Mouse (Mus musculus) right cerebral cortex, postnatal 10 days (tissue): ENCODE measurements around the gene Tmbim4.
"Not testable (repeated sequence)": the region's sequence is repeated elsewhere in the genome, so short reads cannot be mapped to it uniquely, and the experiment has no call there.

Experiments
- DNase-seq, 2 experiments: peaks; one replicate each; pipeline ENCODE4 v3.0.0; 2021; ENCODE audit warnings: low spot score in 2 of 2

The Tmbim4 gene

GRCm38 (mm10) chr10:120197061-120197835, 4.1 kb upstream of the Tmbim4 start:
- DNase-seq: no peak

DNA sequence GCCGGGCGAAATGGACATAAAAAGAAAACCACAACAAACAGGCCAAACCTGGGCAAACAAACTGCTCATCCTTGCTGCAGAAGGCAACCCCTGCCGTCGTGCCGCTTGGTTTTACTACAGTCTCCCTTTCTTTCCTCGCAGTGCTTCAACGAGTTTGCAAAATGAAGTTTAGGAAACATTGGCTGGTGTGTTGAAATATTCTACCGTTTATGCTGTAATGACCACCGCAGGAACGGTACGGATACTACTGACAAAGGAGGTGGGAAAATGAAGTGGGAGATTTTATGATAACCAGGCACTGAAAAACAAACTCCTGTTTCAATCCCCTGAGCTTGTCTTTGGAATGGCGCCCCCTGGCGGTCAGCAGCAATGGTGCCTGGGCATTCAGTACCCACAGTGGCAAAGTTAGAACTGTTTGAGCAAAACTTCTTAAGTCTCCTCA, 592 bp downstream of the Tmbim4 start, which contains the start of gene Irak3:
Irak3 (minus strand) TSS at position 170 of the 442 bp plus-strand sequence.
- DNase-seq: peak; percentile 75 to 88

- no peak for DNase-seq
Measured at GRCm38 (mm10) chr10:120202467-120203250, 1.3 kb downstream of the Tmbim4 start.

DNA sequence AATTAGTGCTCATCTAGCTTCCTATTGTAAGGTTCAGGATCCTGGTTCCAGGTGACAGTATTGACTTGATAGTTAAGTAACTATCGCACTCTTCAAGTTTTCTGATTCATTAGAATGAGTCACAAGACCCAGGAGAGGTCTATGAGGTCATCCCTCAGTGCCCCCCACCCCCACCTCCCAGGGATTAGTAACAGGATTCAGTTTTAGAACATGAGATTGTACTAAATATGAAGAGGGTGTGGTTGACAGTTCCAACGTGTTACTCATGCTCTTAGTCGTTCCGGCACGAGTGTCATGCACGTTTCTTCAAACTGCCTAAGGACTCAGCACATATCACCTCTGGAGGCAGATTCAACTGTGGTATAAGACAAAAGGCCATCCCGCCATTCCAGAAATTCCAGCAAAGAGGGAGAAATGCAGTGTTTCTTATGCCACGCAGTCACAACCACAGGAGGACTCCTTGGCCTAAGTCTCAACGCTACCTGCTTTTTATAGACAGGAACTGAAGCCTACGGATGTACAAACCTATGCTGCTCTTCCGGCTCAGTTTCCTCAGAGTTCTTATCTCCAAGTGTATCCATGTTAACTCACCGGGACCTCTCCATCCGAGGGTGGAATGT, 3.3 kb downstream of the Tmbim4 start:
- no peak for DNase-seq

DNA sequence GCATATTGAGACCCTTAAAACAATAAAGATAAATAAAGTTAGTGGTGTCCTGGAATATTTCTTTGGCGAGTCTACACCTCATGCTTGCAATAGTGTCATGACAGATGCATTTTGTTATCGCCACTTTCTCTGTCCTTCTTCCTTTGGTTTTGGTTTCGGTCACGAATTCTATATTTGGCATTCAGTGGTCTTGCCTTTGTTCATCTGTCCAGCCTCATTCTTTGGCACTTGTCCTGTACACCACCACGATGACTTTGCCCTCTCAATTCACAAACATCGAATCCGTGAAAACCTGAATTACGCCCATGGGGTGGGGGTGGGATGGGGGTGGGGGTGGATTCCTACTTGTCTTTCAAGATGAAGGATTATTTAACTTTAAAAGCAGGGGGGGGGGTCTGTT, 6.6 kb downstream of the Tmbim4 start:
- no peak for DNase-seq

DNA sequence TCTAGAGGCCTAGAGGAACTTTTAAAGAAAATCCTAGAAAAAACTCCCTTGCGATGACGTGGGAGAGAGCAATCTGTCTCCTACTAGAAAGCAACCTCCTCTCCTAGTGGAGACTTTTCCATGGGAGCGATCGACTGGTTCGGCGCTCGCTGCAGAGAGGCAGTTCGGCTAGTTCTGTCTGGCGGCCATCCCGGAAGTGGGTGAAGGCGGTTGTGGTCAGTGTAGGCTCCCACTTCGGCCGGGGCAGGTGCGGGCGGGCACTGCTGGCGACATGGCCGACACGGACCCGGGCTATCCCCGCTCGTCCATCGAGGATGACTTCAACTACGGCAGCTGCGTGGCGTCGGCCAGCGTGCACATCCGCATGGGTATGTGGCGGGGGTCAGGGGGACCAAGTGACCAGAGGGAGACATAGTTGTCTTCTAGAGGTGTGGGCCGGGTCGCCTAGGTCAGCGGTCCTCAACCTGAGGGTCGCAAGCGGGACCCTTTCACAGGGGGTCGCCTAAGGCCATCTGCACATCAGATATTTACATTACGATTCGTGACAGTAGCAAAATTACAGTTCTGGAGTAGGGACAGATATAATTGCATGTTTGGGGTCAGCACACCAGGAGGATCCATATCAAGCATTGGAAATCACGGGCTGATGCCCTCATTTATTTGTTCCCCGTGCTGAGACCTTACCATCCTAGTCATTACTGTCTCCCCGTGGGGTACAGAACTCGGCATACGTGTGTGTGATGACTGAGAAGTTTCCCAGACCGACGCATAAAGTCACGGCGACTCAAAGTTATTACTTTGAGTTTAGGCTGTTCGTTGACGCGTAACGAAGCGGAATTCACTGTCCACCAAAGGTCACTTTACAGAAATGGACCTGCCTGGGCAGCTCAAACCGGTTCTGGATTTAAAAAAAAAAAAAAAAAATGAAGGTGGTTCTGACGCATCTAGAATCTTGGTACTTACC, 7.5 kb downstream of the Tmbim4 start:
- DNase-seq: peak; percentile 95

- no peak for DNase-seq
Measured at GRCm38 (mm10) chr10:120209539-120209925, 8.1 kb downstream of the Tmbim4 start.

DNA sequence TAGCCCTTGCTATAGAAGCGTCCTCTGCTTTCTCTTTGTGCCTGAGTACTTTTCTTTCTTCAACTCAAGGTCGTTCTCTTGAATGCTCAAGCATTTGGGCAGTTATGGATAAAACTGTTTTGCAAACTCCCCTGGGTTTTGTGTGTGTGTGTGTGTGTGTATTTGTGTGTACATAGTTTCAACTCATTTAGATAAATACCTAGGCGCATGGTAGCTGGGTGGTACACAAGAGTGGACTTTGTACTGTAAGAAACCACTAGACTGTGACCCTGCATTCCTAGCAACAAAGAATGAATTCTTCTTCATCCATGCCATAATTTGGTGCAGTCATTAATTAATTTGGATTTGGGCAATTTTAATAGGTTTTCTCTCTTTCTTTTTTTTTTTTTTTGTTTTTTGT, 8.7 kb downstream of the Tmbim4 start:
- no peak for DNase-seq

- not testable (repeated sequence) for DNase-seq
Measured at GRCm38 (mm10) chr10:120217099-120217498, 15.7 kb downstream of the Tmbim4 start.

DNA sequence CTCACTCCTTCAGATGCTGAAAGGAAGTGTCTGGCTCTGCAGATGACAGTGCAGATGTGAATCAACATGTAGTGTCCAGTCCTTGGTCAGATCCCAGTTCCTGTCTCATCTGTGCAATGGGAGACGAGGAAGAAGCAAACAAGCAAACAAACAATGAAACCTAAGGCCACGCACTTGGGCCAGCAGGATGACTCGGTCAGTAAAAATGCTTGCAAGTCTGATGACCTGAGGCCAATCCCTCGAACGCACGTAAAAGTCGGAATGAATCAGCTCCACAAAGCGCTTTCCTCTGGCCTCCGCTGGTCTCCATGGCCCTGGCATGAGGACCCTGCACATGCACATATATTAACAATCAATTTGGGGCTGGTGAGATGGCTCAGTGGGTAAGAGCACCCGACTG, 17.6 kb downstream of the Tmbim4 start:
- no peak for DNase-seq

GRCm38 (mm10) chr10:120219578-120220359, 18.4 kb downstream of the Tmbim4 start:
- DNase-seq: no peak

GRCm38 (mm10) chr10:120220776-120221175, 19.4 kb downstream of the Tmbim4 start:
- DNase-seq: no peak

- DNase-seq: peak; percentile 89 to 90
Measured at GRCm38 (mm10) chr10:120226871-120227661, 25.7 kb downstream of the Tmbim4 start, which contains the start of gene Llph. Gene Llph, plus strand, starts transcription at chr10:120227070.

DNA sequence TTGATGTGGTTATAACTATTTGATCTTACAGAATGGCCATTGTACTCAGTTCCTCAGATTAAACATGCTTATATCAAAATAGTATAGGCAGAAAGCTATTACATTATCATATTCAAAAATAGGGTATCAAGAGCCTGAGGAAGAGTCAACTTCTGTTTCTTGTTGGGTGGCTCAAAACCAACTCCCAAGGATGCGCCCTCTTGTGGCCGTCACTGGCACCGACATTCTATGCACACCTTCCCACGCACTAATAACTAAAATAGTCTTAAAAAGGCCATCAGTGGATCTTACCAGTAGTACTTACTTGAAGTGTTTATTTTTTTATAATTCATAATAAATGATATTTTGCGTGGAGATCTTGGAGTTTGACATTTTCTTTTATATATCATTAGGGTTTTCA, 30.3 kb downstream of the Tmbim4 start:
- peak in 1 of 2 experiments; percentile 63 for DNase-seq

DNA sequence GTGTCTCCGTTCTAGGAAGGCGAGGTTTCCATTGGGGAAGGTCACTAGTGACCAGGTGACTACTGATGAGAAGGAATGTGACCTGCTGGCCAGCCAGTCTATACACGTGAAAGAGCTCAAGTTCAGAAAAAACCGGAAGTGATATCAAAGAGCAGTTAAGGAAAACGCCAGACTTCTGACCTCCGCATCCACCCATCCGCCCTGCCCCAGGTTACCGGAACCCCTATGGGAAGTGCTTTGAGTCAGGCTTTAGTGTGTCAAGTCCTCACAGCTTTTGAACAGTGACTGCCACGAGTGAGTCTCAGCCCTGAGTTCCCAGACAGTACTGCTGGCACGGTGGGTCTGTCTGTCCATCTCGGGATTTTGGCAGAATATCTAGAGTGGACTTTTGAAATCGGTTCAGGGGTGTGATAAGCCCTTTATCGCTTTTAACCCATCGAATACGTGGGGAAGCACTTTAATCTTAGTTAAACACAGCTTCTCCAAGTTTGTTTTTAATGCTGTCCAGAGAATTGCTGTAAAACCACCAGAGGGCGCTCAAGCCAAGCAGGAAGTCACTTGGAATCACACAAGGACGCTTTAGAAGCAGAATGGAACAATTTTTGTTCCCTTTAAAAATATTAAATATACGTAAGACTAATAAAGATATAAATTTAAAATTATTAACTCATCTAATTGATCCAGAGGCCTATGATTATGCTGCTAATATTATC, 32.4 kb downstream of the Tmbim4 start:
- peak; percentile 71 to 85 for DNase-seq

DNA sequence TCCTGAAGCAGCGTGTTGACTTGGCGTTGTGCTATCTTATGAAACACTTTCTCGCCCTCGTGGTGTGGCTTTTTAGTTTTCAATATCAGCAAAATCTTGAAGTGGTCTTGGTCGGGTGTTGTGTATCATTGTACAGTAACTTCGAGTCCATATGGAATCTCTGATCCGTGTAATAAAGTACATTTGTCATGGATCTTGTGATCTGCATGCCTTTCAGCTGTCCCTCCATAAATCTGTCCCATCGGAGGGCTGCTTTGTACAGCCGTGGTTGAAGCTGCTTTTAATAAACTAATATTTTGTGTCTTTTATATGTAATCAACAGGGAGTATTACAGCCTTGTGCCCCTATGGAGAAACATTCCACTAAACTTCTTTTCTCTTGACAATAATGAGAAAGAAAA, 35.5 kb downstream of the Tmbim4 start:
- DNase-seq: no peak

DNA sequence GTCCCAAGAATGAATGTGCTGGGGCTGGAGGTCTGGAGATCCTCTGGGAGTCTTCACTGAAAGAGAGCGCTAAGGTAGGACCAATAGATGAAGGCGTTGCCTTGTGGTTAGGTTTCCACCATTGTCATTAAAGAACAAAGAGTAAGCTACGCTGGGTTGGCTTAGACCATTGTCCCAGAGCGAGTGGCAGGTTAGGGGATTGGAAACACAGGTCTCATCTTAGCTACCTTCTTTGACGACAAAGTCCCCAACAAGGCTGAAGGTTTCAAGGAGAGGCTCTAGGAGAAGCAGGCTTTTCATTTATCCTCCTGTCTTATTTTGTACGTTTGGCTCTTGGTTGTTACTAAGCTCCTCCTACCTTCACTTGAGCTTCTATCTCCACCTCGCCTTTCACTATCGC, 36.9 kb downstream of the Tmbim4 start:
- DNase-seq: no peak

- no peak for DNase-seq
Measured at GRCm38 (mm10) chr10:120239476-120239875, 38.1 kb downstream of the Tmbim4 start.

DNA sequence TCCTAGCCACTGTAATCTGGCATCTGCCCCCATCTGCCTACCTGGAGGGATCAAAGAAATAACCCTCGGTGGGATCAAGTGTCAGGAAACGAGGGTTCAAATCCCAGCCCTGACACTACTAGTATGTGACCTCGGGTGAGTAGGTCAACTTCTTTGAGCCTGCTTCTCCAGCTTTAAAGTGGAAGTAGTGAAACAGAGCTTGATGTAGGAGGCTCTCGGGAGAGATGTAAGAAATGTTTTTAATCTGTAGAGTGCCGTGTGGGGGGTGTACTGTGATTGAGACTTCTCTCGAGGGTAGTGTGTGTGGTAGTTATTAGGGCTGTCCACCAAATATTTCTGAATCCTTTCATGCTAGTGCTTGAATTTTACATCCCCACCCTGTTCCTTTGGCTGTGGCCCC, 41.0 kb downstream of the Tmbim4 start:
- no peak for DNase-seq
